Mouse (Mus musculus): Measurements from ENCODE around the gene Hnrnpf. TPM values are rescaled to one million over a fixed set of nuclear protein-coding genes. Genes with fewer than 3 reads are reported as not detected.
A peak's percentile ranks its signal among the peaks of the same experiment; 100 is the strongest.

Gene Hnrnpf
- 393 and 433 TPM in 2 replicates for polyA plus RNA-seq (2015; fragmentation: Nextera tagmentation; extraction: Ambion mirVana)

DNA sequence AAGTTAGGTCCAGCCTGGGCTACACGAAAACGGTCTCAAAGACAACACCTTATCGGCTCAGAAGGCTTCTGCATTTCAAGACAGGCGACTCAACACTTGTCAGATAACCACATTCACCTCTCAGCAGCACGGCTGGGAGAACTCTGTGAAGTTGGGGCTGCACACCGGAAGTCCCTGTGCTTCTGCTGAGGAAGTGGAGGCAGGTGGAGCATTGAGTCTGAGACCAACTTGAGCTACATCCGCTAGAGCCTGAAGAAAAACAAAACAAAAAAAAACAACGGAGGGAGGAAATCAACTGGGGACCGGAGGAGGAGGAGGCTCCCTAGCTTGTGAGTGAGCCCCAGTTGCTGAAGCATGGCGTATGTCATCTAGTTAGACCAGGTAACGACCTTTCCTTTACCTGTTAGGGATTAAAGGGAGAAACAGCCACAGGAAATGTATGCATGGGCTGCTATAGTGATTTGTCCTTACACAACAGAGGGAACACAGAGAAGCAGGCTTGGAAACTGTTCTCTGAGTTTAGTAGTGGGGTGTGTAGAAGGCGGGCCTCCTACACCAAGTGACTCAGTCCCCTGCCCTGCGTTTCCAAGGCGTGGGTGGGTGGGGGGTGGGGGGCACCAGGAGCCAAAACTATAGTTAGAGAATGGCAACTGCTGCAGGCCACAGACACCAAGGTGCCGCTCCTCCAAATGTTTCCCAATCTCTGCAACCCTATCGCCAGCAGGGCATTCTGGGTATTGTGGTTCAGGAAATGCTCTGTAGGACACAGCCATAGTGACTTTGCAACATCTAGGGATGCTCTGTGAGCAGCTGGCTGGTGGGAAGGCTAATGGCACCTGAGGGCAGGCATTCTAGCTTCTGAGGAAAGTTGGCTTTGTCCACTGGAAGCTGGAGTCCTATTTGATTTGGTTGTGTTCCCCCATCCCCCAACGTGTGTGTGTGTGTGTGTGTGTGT, at the start of gene Hnrnpf:
Gene Hnrnpf, plus strand, starts transcription at position 199 of the 955 bp plus-strand sequence.
- Histone ChIP-seq H3K9me3 (ENCODE audit: low read length) (no peaks in the 10 kb centered on the region), H3K4me1 (ENCODE audit: insufficient read depth, low read depth, low read length) (no peaks in the 10 kb centered on the region), H3K9ac (replicated peaks; ENCODE audit: low read depth) (no peak within 1 kb of the TSS), H3K4me2 (replicated peaks; ENCODE audit: low read depth, low read length) (no peak within 1 kb of the TSS), H3K27ac (ENCODE audit: low read length) (no peak within 1 kb of the TSS), H3K27me3 (replicated peaks; ENCODE audit: insufficient read depth, low read length) (no peaks in the 10 kb centered on the region), H3K36me3 (ENCODE audit: insufficient read depth, low read length) (no peaks in the 10 kb centered on the region), H3K4me3 (ENCODE audit: low read depth, low read length) (no peak within 1 kb of the TSS)
- ATAC-seq (peak; percentile 46; the same call in 1 of the 2 replicates), DNase-seq (ENCODE audit: low spot score) (peak; percentile 61)
- 69% methylated on average over 17 of the region's 17 CpGs for WGBS
- TF ChIP-seq CTCF (IDR thresholded peaks at IDR 0.05) (no peak), EP300 (IDR thresholded peaks at IDR 0.05) (no peak)

DNA sequence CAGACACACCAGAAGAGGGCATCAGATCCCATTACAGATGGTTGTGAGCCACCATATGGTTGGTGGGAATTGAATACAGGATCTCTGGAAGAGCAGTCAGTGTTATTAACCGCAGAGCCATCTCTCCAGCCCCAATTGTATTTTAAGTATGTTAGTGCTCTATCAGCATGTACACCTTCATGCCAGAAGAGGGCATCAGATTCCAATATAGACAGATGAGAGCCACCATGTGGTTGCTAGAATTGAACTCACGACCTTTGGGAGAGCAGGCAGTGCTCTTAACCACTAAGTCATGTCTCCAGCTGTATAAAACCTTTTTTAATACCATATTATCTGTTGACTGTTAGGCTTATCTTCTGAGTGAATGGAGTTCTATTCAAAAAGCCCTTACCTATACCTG, 48.4 kb upstream of the Hnrnpf start:
- no peaks in the 10 kb centered on the region for H3K27me3 ChIP-seq (replicated peaks; ENCODE audit: insufficient read depth, low read length)
- H3K4me1 ChIP-seq (ENCODE audit: insufficient read depth, low read depth, low read length), result no peaks in the 10 kb centered on the region
- no peak overlapping the region for H3K4me2 ChIP-seq (replicated peaks; ENCODE audit: low read depth, low read length)
- H3K9me3 ChIP-seq (ENCODE audit: low read length), result no peaks in the 10 kb centered on the region
- no peak overlapping the region for H3K27ac ChIP-seq (ENCODE audit: low read length)
- ATAC-seq (no peak), DNase-seq (ENCODE audit: low spot score) (no peak)
- no peak overlapping the region for H3K9ac ChIP-seq (replicated peaks; ENCODE audit: low read depth)
- H3K4me3 ChIP-seq (ENCODE audit: low read depth, low read length), result no peak overlapping the region
- WGBS, result 68% methylated on average over 2 of the region's 2 CpGs
- H3K36me3 ChIP-seq (ENCODE audit: insufficient read depth, low read length), result no peaks in the 10 kb centered on the region
- TF ChIP-seq EP300 (IDR thresholded peaks at IDR 0.05), result no peak
- peak; percentile 47 for TF ChIP-seq CTCF (IDR thresholded peaks at IDR 0.05)

DNA sequence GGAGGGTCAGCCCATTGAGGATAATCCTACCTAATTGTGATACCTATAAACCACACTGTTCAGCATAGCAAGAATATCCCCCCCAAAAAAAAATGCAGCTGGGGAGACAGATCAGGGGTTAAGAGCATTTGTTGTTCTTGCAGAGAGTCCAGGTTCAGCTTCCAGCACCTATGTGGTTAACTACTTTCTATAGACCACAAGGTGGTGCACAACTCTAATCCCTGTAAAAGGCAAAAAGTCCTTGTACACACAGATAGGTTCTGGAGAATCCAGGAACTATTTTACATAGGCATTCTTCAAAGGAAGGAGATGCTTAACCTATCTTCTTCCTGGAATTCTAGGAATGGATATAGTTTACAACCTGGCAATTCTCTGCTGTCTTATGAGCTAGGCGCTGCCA, 42.1 kb upstream of the Hnrnpf start:
- H3K27ac ChIP-seq (ENCODE audit: low read length), result no peak overlapping the region
- no peaks in the 10 kb centered on the region for H3K9me3 ChIP-seq (ENCODE audit: low read length)
- H3K27me3 ChIP-seq (replicated peaks; ENCODE audit: insufficient read depth, low read length), result no peaks in the 10 kb centered on the region
- TF ChIP-seq EP300 (IDR thresholded peaks at IDR 0.05) (no peak), CTCF (IDR thresholded peaks at IDR 0.05) (peak; percentile 44)
- H3K36me3 ChIP-seq (ENCODE audit: insufficient read depth, low read length), result no peaks in the 10 kb centered on the region
- ATAC-seq, result no peak
- no peak overlapping the region for H3K4me3 ChIP-seq (ENCODE audit: low read depth, low read length)
- H3K9ac ChIP-seq (replicated peaks; ENCODE audit: low read depth), result no peak overlapping the region
- 90% methylated on average over 1 of the region's 1 CpGs for WGBS
- no peak overlapping the region for H3K4me2 ChIP-seq (replicated peaks; ENCODE audit: low read depth, low read length)
- peak; percentile 14 for DNase-seq (ENCODE audit: low spot score)
- H3K4me1 ChIP-seq (ENCODE audit: insufficient read depth, low read depth, low read length), result peaks cover 1% of the 10 kb centered on the region; the same call in 1 of the 2 replicates

DNA sequence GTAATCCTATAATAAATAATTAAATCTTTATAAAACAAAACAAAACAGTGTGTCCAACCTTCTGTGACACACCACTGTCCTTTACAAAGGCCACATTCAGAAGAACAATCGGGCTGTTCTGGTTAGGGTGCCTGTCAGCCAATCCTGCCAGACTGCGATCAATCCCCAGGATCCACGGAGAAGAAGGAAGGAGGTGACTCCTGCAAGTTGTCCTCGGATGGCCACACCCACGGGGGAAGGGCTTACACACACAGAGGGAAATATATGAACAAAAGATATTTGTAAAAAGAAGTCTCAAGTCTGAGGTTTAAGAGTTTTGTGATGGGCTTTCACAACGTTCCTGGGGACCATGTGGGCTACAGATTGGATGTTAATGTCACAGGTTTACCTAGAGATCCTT, 38.3 kb upstream of the Hnrnpf start, which contains the start of gene Zfp239:
Gene Zfp239, plus strand, starts transcription at position 253 of the 400 bp plus-strand sequence.
- no peak for ATAC-seq
- 57% methylated on average over 6 of the region's 6 CpGs for WGBS

DNA sequence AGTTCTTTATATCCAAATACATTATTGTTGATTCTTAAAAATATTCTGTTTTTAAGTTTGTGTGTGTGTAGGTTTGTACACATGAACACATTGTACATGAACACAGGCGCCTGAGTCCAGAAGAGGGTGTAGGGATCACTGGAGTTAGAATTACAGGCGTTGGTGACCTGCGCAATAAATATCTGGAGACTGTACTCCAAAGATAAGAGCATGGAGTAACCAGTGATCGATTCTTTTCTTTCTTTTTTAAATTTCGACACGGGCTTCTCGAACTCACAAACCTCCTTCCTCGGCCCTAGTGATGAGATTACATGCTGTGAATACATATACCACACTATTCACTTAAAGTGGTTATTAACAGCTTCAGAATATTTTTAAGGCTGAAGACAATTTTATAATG, 37.7 kb upstream of the Hnrnpf start:
- Histone ChIP-seq H3K4me3 (ENCODE audit: low read depth, low read length) (no peak overlapping the region), H3K27me3 (replicated peaks; ENCODE audit: insufficient read depth, low read length) (no peaks in the 10 kb centered on the region), H3K36me3 (ENCODE audit: insufficient read depth, low read length) (no peaks in the 10 kb centered on the region), H3K4me2 (replicated peaks; ENCODE audit: low read depth, low read length) (peak overlapping the region; percentile 97), H3K9ac (replicated peaks; ENCODE audit: low read depth) (no peak overlapping the region), H3K4me1 (ENCODE audit: insufficient read depth, low read depth, low read length) (peaks cover 6% of the 10 kb centered on the region; the same call in 1 of the 2 replicates), H3K27ac (ENCODE audit: low read length) (no peak overlapping the region), H3K9me3 (ENCODE audit: low read length) (no peaks in the 10 kb centered on the region)
- DNase-seq (ENCODE audit: low spot score) (no peak), ATAC-seq (no peak)
- WGBS, result 73% methylated on average over 8 of the region's 8 CpGs
- TF ChIP-seq EP300 (IDR thresholded peaks at IDR 0.05), result no peak
- no peak for TF ChIP-seq CTCF (IDR thresholded peaks at IDR 0.05)

More for the DNA sequence above, 38.3 kb upstream of the Hnrnpf start, which contains the start of gene Zfp239:
- TF ChIP-seq CTCF (IDR thresholded peaks at IDR 0.05) (no peak), EP300 (IDR thresholded peaks at IDR 0.05) (no peak)
- DNase-seq (ENCODE audit: low spot score), result no peak
- peaks cover 6% of the 10 kb centered on the region; the same call in 1 of the 2 replicates for H3K4me1 ChIP-seq (ENCODE audit: insufficient read depth, low read depth, low read length)
- no peaks in the 10 kb centered on the region for H3K9me3 ChIP-seq (ENCODE audit: low read length)
- H3K4me2 ChIP-seq (replicated peaks; ENCODE audit: low read depth, low read length), result peak within 1 kb of the TSS; percentile 97
- H3K4me3 ChIP-seq (ENCODE audit: low read depth, low read length), result peak within 1 kb of the TSS; percentile 55
- no peak within 1 kb of the TSS for H3K9ac ChIP-seq (replicated peaks; ENCODE audit: low read depth)
- no peak within 1 kb of the TSS for H3K27ac ChIP-seq (ENCODE audit: low read length)
- H3K27me3 ChIP-seq (replicated peaks; ENCODE audit: insufficient read depth, low read length), result no peaks in the 10 kb centered on the region
- H3K36me3 ChIP-seq (ENCODE audit: insufficient read depth, low read length), result no peaks in the 10 kb centered on the region

DNA sequence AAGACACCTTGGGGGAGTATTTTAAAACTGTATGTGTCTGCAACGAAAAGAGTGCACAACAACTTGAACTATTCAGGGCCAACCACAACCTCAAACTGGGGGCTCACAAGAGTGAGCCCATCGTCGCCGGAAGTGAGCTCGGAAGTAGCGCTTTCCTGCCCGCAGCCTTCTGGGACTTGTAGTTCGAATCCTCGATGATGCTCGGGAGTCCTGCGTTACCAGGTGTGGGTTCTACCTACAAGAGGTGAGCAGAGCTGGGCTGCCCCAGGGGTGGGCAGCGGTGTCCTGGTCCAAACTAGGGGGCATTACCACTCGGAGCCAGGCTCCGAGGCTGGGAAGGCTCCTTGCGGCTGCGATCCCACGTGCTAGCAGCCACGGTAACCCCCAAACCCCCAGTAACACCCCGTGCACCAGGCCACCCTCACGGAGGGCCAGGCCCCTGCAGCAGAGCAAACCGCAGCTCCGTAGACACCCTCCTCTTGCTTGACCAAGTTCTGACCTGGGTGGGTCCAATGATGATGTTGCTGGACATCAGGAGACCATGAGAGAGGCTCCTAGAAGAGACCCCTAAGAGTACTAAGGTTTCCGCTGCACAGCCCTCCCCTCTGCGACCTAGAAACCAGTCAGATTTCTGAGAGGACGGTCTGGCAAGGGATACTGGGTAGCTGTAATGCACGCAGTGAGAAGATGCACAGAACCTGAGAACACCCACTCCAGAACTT, 37.1 kb upstream of the Hnrnpf start:
- Histone ChIP-seq H3K4me2 (replicated peaks; ENCODE audit: low read depth, low read length) (peak overlapping the region; percentile 97), H3K27me3 (replicated peaks; ENCODE audit: insufficient read depth, low read length) (no peaks in the 10 kb centered on the region), H3K4me1 (ENCODE audit: insufficient read depth, low read depth, low read length) (peaks cover 6% of the 10 kb centered on the region; the same call in 1 of the 2 replicates), H3K36me3 (ENCODE audit: insufficient read depth, low read length) (no peaks in the 10 kb centered on the region), H3K9ac (replicated peaks; ENCODE audit: low read depth) (no peak overlapping the region), H3K27ac (ENCODE audit: low read length) (no peak overlapping the region), H3K9me3 (ENCODE audit: low read length) (no peaks in the 10 kb centered on the region), H3K4me3 (ENCODE audit: low read depth, low read length) (peak overlapping the region; percentile 55)
- DNase-seq (ENCODE audit: low spot score) (peak; percentile 55), ATAC-seq (peak; percentile 65)
- TF ChIP-seq EP300 (IDR thresholded peaks at IDR 0.05) (no peak), CTCF (IDR thresholded peaks at IDR 0.05) (no peak)
- WGBS, result 2% methylated on average over 26 of the region's 26 CpGs

All from lung, postnatal 0 days (tissue).